Mouse (Mus musculus) lung, embryonic 15.5 days (tissue): ENCODE measurements around the gene Tyms. TPM values are rescaled to one million over a fixed set of nuclear protein-coding genes. Genes with fewer than 3 reads are reported as not detected.
A peak's percentile ranks its signal among the peaks of the same experiment; 100 is the strongest.

Source experiments
- ATAC-seq: fragments of 200-750 bp; cut with Nextera tagmentation; 2 replicates; pipeline ENCODE4 v1.8.0; 2017; ENCODE audit warnings: moderate number of reproducible peaks, borderline replicate concordance; ENCODE audit not compliant: low FRiP score, low TSS enrichment; ENCODE audit errors: extremely low read depth
- H3K27ac ChIP-seq: fragments of 300-500 bp; sonication (generic); 2 replicates; pipeline ENCODE4 v1.5.1; 2015; ENCODE audit warnings: moderate library complexity, mild to moderate bottlenecking, inconsistent platforms
- H3K27me3 ChIP-seq: fragments of 300-500 bp; sonication (generic); 2 replicates; pipeline ENCODE4 v1.6.1; 2015; ENCODE audit warnings: inconsistent platforms
- H3K36me3 ChIP-seq: fragments of 300-500 bp; sonication (generic); 2 replicates; pipeline ENCODE4 v1.6.1; 2015; ENCODE audit warnings: inconsistent platforms
- H3K4me1 ChIP-seq: fragments of 300-500 bp; sonication (generic); 2 replicates; pipeline ENCODE4 v1.6.1; 2015; ENCODE audit warnings: inconsistent platforms
- H3K4me2 ChIP-seq: fragments of 300-500 bp; sonication (generic); 2 replicates; pipeline ENCODE4 v1.6.1; 2015; ENCODE audit warnings: inconsistent platforms, mild to moderate bottlenecking, moderate library complexity
- H3K4me3 ChIP-seq: fragments of 300-500 bp; sonication (generic); 2 replicates; pipeline ENCODE4 v1.5.1; 2015; ENCODE audit warnings: mild to moderate bottlenecking, inconsistent platforms
- H3K9ac ChIP-seq: fragments of 300-500 bp; sonication (generic); 2 replicates; pipeline ENCODE4 v1.6.1; 2015; ENCODE audit warnings: inconsistent platforms
- H3K9me3 ChIP-seq: fragments of 300-500 bp; sonication (generic); 2 replicates; pipeline ENCODE4 v1.6.1; 2016; ENCODE audit warnings: inconsistent platforms
- WGBS: fragments of 180-500 bp; shearing (Covaris S2); methylation state at CpG from one replicate; pipeline ENCODE4 v1.1.7; 2015; 5-methylcytosine and 5-hydroxymethylcytosine counted together
- polyA plus RNA-seq: library from polyadenylated mRNA; unstranded; fragments of >200 nt; fragmentation: Nextera tagmentation; extraction: Ambion mirVana; gene quantifications from 2 replicates; pipeline ENCODE4 v1.2.1, GENCODE M21; 2015

Gene Tyms
- 325 and 342 TPM in 2 replicates for polyA plus RNA-seq

GRCm38 (mm10) chr5:30072825-30073821, at the start of gene Tyms:
Gene Tyms, minus strand, starts transcription at chr5:30073617.
- peak within 1 kb of the TSS; percentile 79 for H3K9ac ChIP-seq
- H3K27me3 ChIP-seq: no peaks in the 10 kb centered on the region
- H3K27ac ChIP-seq: peak within 1 kb of the TSS; percentile 93
- peak; percentile 90 for ATAC-seq
- 2% methylated on average over 45 of the region's 45 CpGs for WGBS
- H3K36me3 ChIP-seq: peaks cover 28% of the 10 kb centered on the region
- peaks cover 14% of the 10 kb centered on the region for H3K4me1 ChIP-seq
- H3K4me2 ChIP-seq: peak within 1 kb of the TSS; percentile 75
- peak within 1 kb of the TSS; percentile 81 for H3K4me3 ChIP-seq
- H3K9me3 ChIP-seq: no peaks in the 10 kb centered on the region

GRCm38 (mm10) chr5:30122481-30122880, 49.1 kb upstream of the Tyms start:
- ATAC-seq: no peak
- peaks cover 84% of the 10 kb centered on the region for H3K36me3 ChIP-seq
- WGBS: 91% methylated on average over 6 of the region's 6 CpGs

GRCm38 (mm10) chr5:30120106-30120505, 46.7 kb upstream of the Tyms start:
- Histone ChIP-seq H3K4me2 (no peak overlapping the region), H3K36me3 (peaks cover 65% of the 10 kb centered on the region), H3K27ac (no peak overlapping the region), H3K27me3 (peaks cover 11% of the 10 kb centered on the region), H3K4me3 (no peak overlapping the region), H3K9ac (no peak overlapping the region), H3K4me1 (peaks cover under 1% of the 10 kb centered on the region; the same call in 1 of the 2 replicates), H3K9me3 (no peaks in the 10 kb centered on the region)
- no peak for ATAC-seq
- 81% methylated on average over 7 of the region's 7 CpGs for WGBS

More at GRCm38 (mm10) chr5:30122481-30122880, 49.1 kb upstream of the Tyms start:
- Histone ChIP-seq H3K4me1 (no peaks in the 10 kb centered on the region), H3K4me3 (no peak overlapping the region), H3K4me2 (no peak overlapping the region), H3K9ac (no peak overlapping the region), H3K27ac (no peak overlapping the region), H3K27me3 (no peaks in the 10 kb centered on the region), H3K9me3 (no peaks in the 10 kb centered on the region)

GRCm38 (mm10) chr5:30119163-30119562, 45.7 kb upstream of the Tyms start:
- Histone ChIP-seq H3K4me2 (no peak overlapping the region), H3K4me1 (peaks cover 8% of the 10 kb centered on the region), H3K27me3 (peaks cover 20% of the 10 kb centered on the region), H3K9me3 (no peaks in the 10 kb centered on the region), H3K4me3 (no peak overlapping the region), H3K36me3 (peaks cover 56% of the 10 kb centered on the region), H3K9ac (no peak overlapping the region), H3K27ac (no peak overlapping the region)
- 89% methylated on average over 6 of the region's 6 CpGs for WGBS
- ATAC-seq: no peak

GRCm38 (mm10) chr5:30118018-30118417, 44.6 kb upstream of the Tyms start:
- no peaks in the 10 kb centered on the region for H3K9me3 ChIP-seq
- no peak overlapping the region for H3K4me3 ChIP-seq
- no peak for ATAC-seq
- H3K4me1 ChIP-seq: peaks cover 17% of the 10 kb centered on the region
- 59% methylated on average over 1 of the region's 1 CpGs for WGBS
- H3K27me3 ChIP-seq: peaks cover 32% of the 10 kb centered on the region
- no peak overlapping the region for H3K9ac ChIP-seq
- no peak overlapping the region for H3K4me2 ChIP-seq
- H3K27ac ChIP-seq: no peak overlapping the region
- H3K36me3 ChIP-seq: peaks cover 47% of the 10 kb centered on the region

DNA sequence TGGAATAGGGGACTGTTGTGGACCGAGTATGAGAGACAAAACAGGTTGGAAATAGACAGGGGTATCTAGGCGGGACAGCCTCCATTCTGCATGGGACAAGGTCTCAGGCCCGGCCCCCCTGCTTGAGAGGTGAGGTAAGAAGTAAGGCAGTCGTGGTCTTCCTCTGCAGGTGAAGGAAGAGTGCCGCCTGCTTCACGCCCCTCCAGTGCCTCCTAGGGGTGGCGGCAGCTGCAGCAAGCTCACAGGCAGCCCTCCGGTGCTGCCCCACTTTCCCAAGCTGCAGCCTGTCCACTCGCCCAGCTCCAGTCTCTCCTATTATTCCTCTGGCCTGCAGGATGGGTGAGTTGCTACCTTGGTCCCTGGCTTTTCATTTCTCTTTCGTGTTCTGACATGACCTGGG, 42.3 kb upstream of the Tyms start:
- Histone ChIP-seq H3K4me2 (no peak overlapping the region), H3K36me3 (peaks cover 25% of the 10 kb centered on the region), H3K9ac (no peak overlapping the region), H3K9me3 (no peaks in the 10 kb centered on the region), H3K27ac (no peak overlapping the region), H3K4me1 (peaks cover 26% of the 10 kb centered on the region), H3K27me3 (peaks cover 55% of the 10 kb centered on the region), H3K4me3 (no peak overlapping the region)
- WGBS: 23% methylated on average over 10 of the region's 10 CpGs
- ATAC-seq: no peak

GRCm38 (mm10) chr5:30114761-30115140, 41.3 kb upstream of the Tyms start:
- Histone ChIP-seq H3K4me3 (peak overlapping the region; percentile 60), H3K4me1 (peaks cover 31% of the 10 kb centered on the region), H3K36me3 (peaks cover 15% of the 10 kb centered on the region), H3K4me2 (peak overlapping the region; percentile 98), H3K27ac (no peak overlapping the region), H3K9me3 (no peaks in the 10 kb centered on the region), H3K27me3 (peaks cover 64% of the 10 kb centered on the region), H3K9ac (peak overlapping the region; percentile 47)
- no peak for ATAC-seq
- 2% methylated on average over 28 of the region's 28 CpGs for WGBS

DNA sequence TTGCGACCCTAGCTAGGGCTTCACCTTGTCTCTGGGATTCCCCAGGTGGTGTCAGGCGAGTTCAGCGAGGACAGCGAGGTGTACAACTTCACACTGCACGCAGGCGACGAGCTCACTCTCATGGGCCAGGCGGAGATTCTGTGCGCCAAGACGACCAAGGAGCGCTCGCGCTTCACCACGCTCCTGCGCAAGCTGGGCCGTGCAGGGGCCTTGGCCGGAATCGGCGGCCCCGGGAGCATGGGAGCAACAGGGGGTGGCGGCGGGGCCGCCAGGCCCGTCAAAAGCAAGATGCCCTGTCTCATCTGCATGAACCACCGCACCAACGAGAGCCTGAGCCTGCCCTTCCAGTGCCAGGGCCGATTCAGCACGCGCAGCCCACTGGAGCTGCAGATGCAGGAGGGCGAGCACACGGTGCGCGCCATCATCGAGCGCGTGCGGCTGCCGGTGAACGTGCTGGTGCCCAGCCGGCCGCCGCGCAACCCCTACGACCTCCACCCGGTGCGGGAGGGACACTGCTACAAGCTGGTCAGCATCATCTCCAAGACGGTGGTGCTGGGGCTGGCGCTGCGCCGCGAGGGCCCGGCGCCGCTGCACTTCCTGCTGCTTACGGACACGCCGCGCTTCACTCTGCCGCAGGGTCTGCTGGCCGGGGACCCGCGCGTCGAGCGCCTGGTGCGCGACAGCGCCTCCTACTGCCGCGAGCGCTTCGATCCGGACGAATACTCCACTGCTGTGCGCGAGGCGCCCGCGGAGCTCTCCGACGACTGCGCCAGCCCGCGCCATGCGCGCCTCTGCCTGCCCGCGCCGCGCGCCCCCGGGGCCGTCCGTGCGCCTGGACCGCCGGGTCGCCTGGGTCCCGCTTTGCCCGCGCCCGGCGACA, 40.7 kb upstream of the Tyms start:
- peaks cover 71% of the 10 kb centered on the region for H3K27me3 ChIP-seq
- peak overlapping the region; percentile 60 for H3K4me3 ChIP-seq
- H3K4me1 ChIP-seq: peaks cover 31% of the 10 kb centered on the region
- H3K36me3 ChIP-seq: peaks cover 9% of the 10 kb centered on the region; the same call in 1 of the 2 replicates
- H3K9ac ChIP-seq: peak overlapping the region; percentile 47
- ATAC-seq: peak; percentile 84
- no peak overlapping the region for H3K27ac ChIP-seq
- WGBS: under 1% methylated on average over 93 of the region's 103 CpGs
- H3K4me2 ChIP-seq: peak overlapping the region; percentile 98
- H3K9me3 ChIP-seq: no peaks in the 10 kb centered on the region

DNA sequence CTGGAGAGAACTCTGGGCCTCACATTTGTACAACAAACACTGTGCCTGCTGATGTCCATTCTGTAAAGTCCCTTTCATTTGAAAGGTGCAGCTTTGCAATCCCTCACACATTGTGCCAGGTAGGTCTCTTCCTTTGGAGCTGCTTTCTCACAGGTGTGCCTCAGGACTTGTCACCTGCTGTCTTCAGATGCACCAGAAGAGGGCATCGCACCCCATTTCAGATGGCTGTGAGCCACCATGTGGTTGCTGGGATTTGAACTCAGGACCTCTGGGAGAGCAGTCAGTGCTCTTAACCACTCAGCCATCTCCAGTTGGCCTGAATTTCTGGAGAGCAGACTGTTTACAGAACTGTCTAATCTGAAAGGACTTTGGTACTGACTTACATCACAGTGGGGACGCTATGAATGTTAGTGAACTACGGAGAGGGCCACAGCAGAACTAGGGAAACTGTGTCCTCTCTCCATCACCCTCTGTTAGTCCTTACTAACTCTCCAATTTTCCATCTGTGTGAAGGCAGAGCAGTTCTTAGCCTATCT, 39.2 kb upstream of the Tyms start:
- no peak overlapping the region for H3K4me3 ChIP-seq
- peaks cover 85% of the 10 kb centered on the region for H3K27me3 ChIP-seq
- peaks cover 31% of the 10 kb centered on the region for H3K4me1 ChIP-seq
- no peak for ATAC-seq
- H3K9ac ChIP-seq: no peak overlapping the region
- no peak overlapping the region for H3K27ac ChIP-seq
- no peak overlapping the region for H3K4me2 ChIP-seq
- no peaks in the 10 kb centered on the region for H3K9me3 ChIP-seq
- WGBS: 83% methylated on average over 3 of the region's 3 CpGs
- H3K36me3 ChIP-seq: no peaks in the 10 kb centered on the region

DNA sequence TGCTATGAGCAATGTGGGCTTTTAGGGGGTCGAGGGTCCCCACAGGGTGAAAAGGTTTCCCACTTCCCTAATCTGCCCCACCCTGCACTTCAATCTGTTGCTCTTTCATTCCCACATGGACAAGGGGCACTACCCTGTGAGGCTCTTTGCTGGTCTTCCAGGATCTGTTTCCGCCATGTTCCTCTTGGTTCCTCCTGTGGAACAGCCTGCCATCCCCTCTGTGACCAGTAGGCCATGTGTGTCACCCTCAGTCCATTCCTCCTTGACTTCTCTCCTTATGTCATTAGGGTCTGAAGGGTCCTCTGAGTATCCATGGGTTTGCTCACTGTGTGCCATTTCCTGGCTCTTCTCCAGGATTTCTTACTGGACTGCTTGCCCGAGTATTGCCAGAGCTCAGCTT, 38.4 kb upstream of the Tyms start:
- Histone ChIP-seq H3K27me3 (peaks cover 93% of the 10 kb centered on the region), H3K9me3 (no peaks in the 10 kb centered on the region), H3K9ac (no peak overlapping the region), H3K36me3 (no peaks in the 10 kb centered on the region), H3K4me1 (peaks cover 31% of the 10 kb centered on the region), H3K4me3 (no peak overlapping the region), H3K27ac (no peak overlapping the region), H3K4me2 (peak overlapping the region; percentile 48; the same call in 1 of the 2 replicates)
- WGBS: 68% methylated on average over 3 of the region's 3 CpGs
- no peak for ATAC-seq

- peaks cover 99% of the 10 kb centered on the region for H3K27me3 ChIP-seq
- peaks cover 31% of the 10 kb centered on the region for H3K4me1 ChIP-seq
- H3K36me3 ChIP-seq: no peaks in the 10 kb centered on the region
- peak overlapping the region; percentile 13 for H3K4me3 ChIP-seq
- no peaks in the 10 kb centered on the region for H3K9me3 ChIP-seq
- H3K4me2 ChIP-seq: peak overlapping the region; percentile 48
- H3K27ac ChIP-seq: no peak overlapping the region
- no peak overlapping the region for H3K9ac ChIP-seq
- WGBS: 3% methylated on average over 18 of the region's 18 CpGs
- ATAC-seq: peak; percentile 9; the same call in 1 of the 2 replicates
Measured at GRCm38 (mm10) chr5:30111126-30111525, 37.7 kb upstream of the Tyms start.
